32 mouse cellular contexts compared by ENCODE assay signal in the genomic region with DNA sequence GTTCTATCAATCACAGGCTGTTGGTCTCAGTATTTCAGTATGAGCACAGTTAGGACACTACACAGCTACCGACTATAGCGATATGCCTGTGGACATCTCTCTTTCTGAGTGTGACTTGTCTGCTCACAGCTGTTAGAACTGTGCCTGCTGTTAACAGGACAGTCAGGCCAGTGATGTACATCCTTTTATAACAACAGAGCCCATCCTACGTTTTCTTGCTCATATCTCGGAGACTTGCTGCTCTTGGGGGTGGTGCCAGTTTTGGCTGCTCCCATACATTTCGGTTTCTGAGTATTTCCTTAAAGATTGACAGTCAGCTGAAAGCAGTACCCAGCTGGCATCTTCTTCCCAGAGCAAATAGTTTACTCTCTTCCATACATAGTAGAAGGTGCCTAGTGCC. TPM values are rescaled to one million over a fixed set of nuclear protein-coding genes. Genes with fewer than 3 reads are reported as not detected.
"Had no signal": no experiment of that assay in that cellular context is flagged by ENCODE, and none has a peak within 500 bp of the region (broad histone marks: within the 10 kb centered on the region; RNA-seq: fewer than 3 reads in every experiment).

No protein-coding gene starts in this region.

- DNase-seq: left cerebral cortex, postnatal 4 days; liver; liver, embryonic 13.5 days; liver, postnatal 0 days; lung, adult 18-20 months; lung, adult 2 months; lung, embryonic 14.5 days; lung, postnatal 10 days; lung, postnatal 14 days; lung, postnatal 36 days; lung, postnatal 4 days; midbrain, embryonic 14.5 days had no signal

- H3K4me2 ChIP-seq: limb, embryonic 12.5 days; limb, embryonic 13.5 days; limb, embryonic 15.5 days; liver, embryonic 11.5 days; liver, embryonic 12.5 days; liver, embryonic 13.5 days; liver, embryonic 15.5 days; lung, embryonic 14.5 days; lung, embryonic 15.5 days; midbrain, embryonic 11.5 days; midbrain, embryonic 12.5 days; midbrain, embryonic 13.5 days; midbrain, embryonic 15.5 days; neural tube, embryonic 12.5 days had no signal

- H3K27ac ChIP-seq: limb, embryonic 10.5 days; limb, embryonic 12.5 days; limb, embryonic 13.5 days; limb, embryonic 15.5 days; liver, embryonic 12.5 days; liver, embryonic 13.5 days; liver, embryonic 14.5 days; liver, embryonic 15.5 days; lung, embryonic 15.5 days; macrophage; midbrain, embryonic 12.5 days; midbrain, embryonic 13.5 days; midbrain, embryonic 15.5 days; neural tube, embryonic 12.5 days had no signal

- H3K4me1 ChIP-seq: limb, embryonic 10.5 days; limb, embryonic 12.5 days; limb, embryonic 13.5 days; limb, embryonic 15.5 days; liver, embryonic 12.5 days; lung, embryonic 15.5 days; midbrain, embryonic 12.5 days; midbrain, embryonic 13.5 days; midbrain, embryonic 15.5 days; neural tube, embryonic 12.5 days had no signal

- H3K4me3 ChIP-seq: limb, embryonic 10.5 days; limb, embryonic 12.5 days; limb, embryonic 13.5 days; limb, embryonic 15.5 days; liver, embryonic 12.5 days; liver, embryonic 13.5 days; liver, embryonic 15.5 days; lung, embryonic 15.5 days; megakaryocyte, embryonic 14.5 days; midbrain, embryonic 12.5 days; midbrain, embryonic 13.5 days; midbrain, embryonic 15.5 days; myocyte; neural tube, embryonic 12.5 days had no signal

- H3K9ac ChIP-seq: limb, embryonic 12.5 days; limb, embryonic 13.5 days; limb, embryonic 15.5 days; liver, embryonic 12.5 days; liver, embryonic 13.5 days; liver, embryonic 14.5 days; liver, embryonic 15.5 days; liver, postnatal 0 days; lung, embryonic 14.5 days; lung, embryonic 15.5 days; midbrain, embryonic 12.5 days; midbrain, embryonic 13.5 days; midbrain, embryonic 15.5 days; neural tube, embryonic 12.5 days had no signal

- ATAC-seq: liver, embryonic 12.5 days; liver, postnatal 0 days; lung, postnatal 0 days; midbrain, embryonic 13.5 days; midbrain, embryonic 15.5 days; midbrain, embryonic 16.5 days had no signal

- H3K36me3 ChIP-seq: liver, embryonic 12.5 days; liver, embryonic 13.5 days; liver, embryonic 15.5 days; lung, embryonic 15.5 days; midbrain, embryonic 15.5 days had no signal

- H3K27me3 ChIP-seq: limb, embryonic 12.5 days; limb, embryonic 13.5 days; limb, embryonic 15.5 days; liver, embryonic 12.5 days; liver, embryonic 13.5 days; liver, embryonic 15.5 days; lung, embryonic 15.5 days; megakaryocyte, embryonic 14.5 days; midbrain, embryonic 12.5 days; midbrain, embryonic 13.5 days; midbrain, embryonic 15.5 days; neural tube, embryonic 12.5 days had no signal

- H3K9me3 ChIP-seq: limb, embryonic 10.5 days; limb, embryonic 12.5 days; limb, embryonic 13.5 days; limb, embryonic 15.5 days; liver, embryonic 12.5 days; liver, embryonic 13.5 days; liver, embryonic 15.5 days; lung, embryonic 15.5 days; megakaryocyte, embryonic 14.5 days; midbrain, embryonic 12.5 days; midbrain, embryonic 13.5 days; midbrain, embryonic 15.5 days; neural tube, embryonic 12.5 days had no signal

RNA-seq across cellular contexts. Expression of a gene that starts 52.3 kb away (rescaled TPM):
- polyA plus RNA-seq: liver, embryonic 16.5 days; lung, embryonic 14.5 days; myocyte had no signal
